Mouse (Mus musculus) cerebellum, postnatal 14 days (tissue): ENCODE measurements around the gene Dnah2.
A peak's percentile ranks its signal among the peaks of the same experiment; 100 is the strongest.

Experiments
- DNase-seq, 2 experiments: peaks; one replicate each; pipeline ENCODE4 v3.0.0; 2021; ENCODE audit warnings: mixed read lengths in 2 of 2

Dnah2 gene

GRCm38 (mm10) chr11:69417449-69418384 lies 131.2 kb downstream of the Dnah2 start:
- DNase-seq: peak; percentile 99 to 100

- no peak for DNase-seq
Observed at GRCm38 (mm10) chr11:69416921-69417448, 131.9 kb downstream of the Dnah2 start.

GRCm38 (mm10) chr11:69416509-69416908 lies 132.4 kb downstream of the Dnah2 start:
- DNase-seq: peak in 1 of 2 experiments; percentile 18

GRCm38 (mm10) chr11:69415668-69416451 lies 133.1 kb downstream of the Dnah2 start:
- DNase-seq: peak; percentile 81 to 82

GRCm38 (mm10) chr11:69415327-69415667 lies 133.6 kb downstream of the Dnah2 start:
- peak; percentile 87 to 90 for DNase-seq

- DNase-seq: peak; percentile 34 to 37
Observed at GRCm38 (mm10) chr11:69414421-69415326, 134.2 kb downstream of the Dnah2 start.

GRCm38 (mm10) chr11:69413221-69414181 lies 135.4 kb downstream of the Dnah2 start, which contains the start of gene Kdm6b:
TSS of gene Kdm6b (minus strand) at chr11:69413675.
- DNase-seq: peak; percentile 88 to 90

GRCm38 (mm10) chr11:69412548-69412947 lies 136.4 kb downstream of the Dnah2 start:
- DNase-seq: no peak

GRCm38 (mm10) chr11:69411538-69412203 lies 137.2 kb downstream of the Dnah2 start:
- peak; percentile 64 to 73 for DNase-seq

- DNase-seq: peak; percentile 97 to 99
Observed at GRCm38 (mm10) chr11:69411073-69411535, 137.8 kb downstream of the Dnah2 start.

- DNase-seq: peak in 1 of 2 experiments; percentile 70
Observed at GRCm38 (mm10) chr11:69410310-69411072, 138.4 kb downstream of the Dnah2 start.

GRCm38 (mm10) chr11:69410045-69410309 lies 138.9 kb downstream of the Dnah2 start:
- DNase-seq: no peak

- peak; percentile 80 to 84 for DNase-seq
Observed at GRCm38 (mm10) chr11:69409378-69410044, 139.4 kb downstream of the Dnah2 start.

- peak; percentile 81 to 85 for DNase-seq
Observed at GRCm38 (mm10) chr11:69408541-69409377, 140.2 kb downstream of the Dnah2 start.

GRCm38 (mm10) chr11:69407724-69408004 lies 141.2 kb downstream of the Dnah2 start:
- no peak for DNase-seq

- DNase-seq: peak in 1 of 2 experiments; percentile 11
Observed at GRCm38 (mm10) chr11:69406867-69407723, 141.8 kb downstream of the Dnah2 start.

GRCm38 (mm10) chr11:69406282-69406681 lies 142.6 kb downstream of the Dnah2 start:
- DNase-seq: no peak
